Mouse (Mus musculus): ENCODE measurements at regions not wholly inside any gene's neighbourhood (a gene's known extent, or its start where the extent isn't known, plus 50 kb on each side); places are given as distances from the start of the nearest gene placed in this dataset.

DNA sequence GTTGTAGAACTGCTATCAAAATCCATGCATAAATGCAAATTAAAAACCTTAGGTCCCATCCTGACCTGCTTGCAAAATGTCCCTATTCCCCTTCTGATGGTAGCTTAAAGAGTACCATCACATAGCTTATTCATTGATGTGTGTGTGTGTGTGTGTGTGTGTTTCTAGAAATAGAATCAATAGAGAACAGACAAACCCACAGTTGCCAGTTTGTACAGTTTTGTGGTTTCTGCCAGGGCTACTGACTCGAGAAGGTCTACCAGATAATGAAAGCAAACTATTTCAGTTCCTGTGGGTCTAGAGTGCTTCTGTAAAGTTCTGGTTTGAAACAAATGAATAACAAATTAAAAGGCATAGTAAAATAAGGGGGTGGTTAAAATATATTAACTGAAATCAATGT, 391.5 kb upstream of the Mef2c start:
- no peak overlapping the region for H3K27ac ChIP-seq (ENCODE audit: insufficient read depth, low read depth, low read length)
- no peak overlapping the region for H3K4me3 ChIP-seq (ENCODE audit: insufficient read depth, low read depth, low read length)
- no peaks in the 10 kb centered on the region for H3K4me1 ChIP-seq (ENCODE audit: control insufficient read depth, insufficient read depth, low read length)
- TF ChIP-seq POLR2A (IDR thresholded peaks at IDR 0.05; ENCODE audit: insufficient read depth, low read depth, low read length) (no peak), CTCF (IDR thresholded peaks at IDR 0.05; ENCODE audit: insufficient read depth, low read depth, low read length) (no peak)
- WGBS: 40% methylated on average over 1 of the region's 1 CpGs

DNA sequence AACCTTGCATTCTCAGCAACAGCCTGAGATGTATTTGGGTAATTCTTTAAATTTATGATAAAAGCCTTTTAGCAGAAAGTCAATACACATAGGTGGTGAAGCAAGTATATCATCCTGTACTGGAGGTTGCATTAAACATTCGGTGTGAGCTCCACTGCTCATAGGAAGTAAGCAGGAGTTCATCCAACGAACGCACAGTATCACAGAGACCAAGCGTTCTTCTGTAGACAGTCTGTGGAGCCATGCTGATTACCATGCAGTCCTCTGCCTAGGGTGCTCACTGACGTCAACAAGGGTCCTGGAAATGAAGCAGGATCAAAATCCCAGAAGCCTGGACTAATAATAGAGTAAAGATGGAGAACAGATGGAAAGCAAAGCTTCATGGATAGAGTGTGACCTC, 391.1 kb upstream of the Mef2c start:
- H3K4me3 ChIP-seq (ENCODE audit: insufficient read depth, low read depth, low read length): no peak overlapping the region
- H3K27ac ChIP-seq (ENCODE audit: insufficient read depth, low read depth, low read length): no peak overlapping the region
- TF ChIP-seq CTCF (IDR thresholded peaks at IDR 0.05; ENCODE audit: insufficient read depth, low read depth, low read length) (no peak), POLR2A (IDR thresholded peaks at IDR 0.05; ENCODE audit: insufficient read depth, low read depth, low read length) (no peak)
- 86% methylated on average over 5 of the region's 5 CpGs for WGBS
- no peaks in the 10 kb centered on the region for H3K4me1 ChIP-seq (ENCODE audit: control insufficient read depth, insufficient read depth, low read length)

GRCm38 (mm10) chr13:83113808-83114207, 390.0 kb upstream of the Mef2c start:
- Histone ChIP-seq H3K4me1 (ENCODE audit: control insufficient read depth, insufficient read depth, low read length) (no peaks in the 10 kb centered on the region), H3K4me3 (ENCODE audit: insufficient read depth, low read depth, low read length) (no peak overlapping the region), H3K27ac (ENCODE audit: insufficient read depth, low read depth, low read length) (no peak overlapping the region)
- TF ChIP-seq POLR2A (IDR thresholded peaks at IDR 0.05; ENCODE audit: insufficient read depth, low read depth, low read length) (no peak), CTCF (IDR thresholded peaks at IDR 0.05; ENCODE audit: insufficient read depth, low read depth, low read length) (no peak)

DNA sequence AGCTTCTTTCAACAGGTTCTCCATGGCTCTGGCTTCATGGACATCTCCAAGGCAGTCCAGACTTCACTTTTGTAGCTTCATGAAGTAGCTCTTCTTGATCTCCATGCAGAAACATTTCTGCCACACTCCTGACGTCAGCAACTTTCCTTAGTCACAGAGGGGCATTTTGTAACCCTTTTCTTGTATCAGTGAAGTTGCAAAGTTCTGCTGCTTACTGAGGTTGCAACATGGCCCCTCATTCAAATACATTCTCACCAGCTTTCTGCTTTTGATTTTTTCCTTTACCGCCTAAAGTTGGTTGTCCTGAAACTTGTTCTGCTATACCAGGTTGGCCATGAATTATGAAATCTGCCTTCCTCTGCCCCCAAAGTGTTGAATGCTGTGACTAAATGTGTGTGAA, 389.4 kb upstream of the Mef2c start:
- H3K27ac ChIP-seq (ENCODE audit: insufficient read depth, low read depth, low read length): no peak overlapping the region
- H3K4me3 ChIP-seq (ENCODE audit: insufficient read depth, low read depth, low read length): no peak overlapping the region
- WGBS: 86% methylated on average over 2 of the region's 2 CpGs
- H3K4me1 ChIP-seq (ENCODE audit: control insufficient read depth, insufficient read depth, low read length): no peaks in the 10 kb centered on the region
- TF ChIP-seq CTCF (IDR thresholded peaks at IDR 0.05; ENCODE audit: insufficient read depth, low read depth, low read length) (no peak), POLR2A (IDR thresholded peaks at IDR 0.05; ENCODE audit: insufficient read depth, low read depth, low read length) (no peak)

DNA sequence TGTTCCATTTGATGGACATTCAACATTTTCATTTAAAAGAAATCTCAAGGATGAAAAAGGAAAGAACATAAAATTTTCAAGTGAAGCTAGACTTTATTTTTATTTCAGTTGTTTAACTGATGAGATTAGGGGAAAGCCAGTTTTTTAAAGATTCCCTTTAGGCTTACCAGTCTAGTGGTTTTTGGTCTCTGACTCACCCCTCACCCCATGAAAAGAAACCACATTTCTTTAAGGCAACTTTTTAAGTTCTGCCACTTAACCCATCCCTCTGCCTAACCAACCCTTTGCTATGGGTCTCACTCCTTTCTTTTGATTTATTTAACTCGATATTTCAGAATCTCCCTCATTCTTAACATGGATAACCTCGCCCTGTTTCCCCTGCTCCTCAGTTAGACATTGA, 388.1 kb upstream of the Mef2c start:
- H3K27ac ChIP-seq (ENCODE audit: insufficient read depth, low read depth, low read length): no peak overlapping the region
- 91% methylated on average over 2 of the region's 2 CpGs for WGBS
- H3K4me3 ChIP-seq (ENCODE audit: insufficient read depth, low read depth, low read length): no peak overlapping the region
- TF ChIP-seq CTCF (IDR thresholded peaks at IDR 0.05; ENCODE audit: insufficient read depth, low read depth, low read length) (no peak), POLR2A (IDR thresholded peaks at IDR 0.05; ENCODE audit: insufficient read depth, low read depth, low read length) (no peak)
- H3K4me1 ChIP-seq (ENCODE audit: control insufficient read depth, insufficient read depth, low read length): no peaks in the 10 kb centered on the region

- Histone ChIP-seq H3K27ac (ENCODE audit: insufficient read depth, low read depth, low read length) (no peak overlapping the region), H3K4me3 (ENCODE audit: insufficient read depth, low read depth, low read length) (no peak overlapping the region), H3K4me1 (ENCODE audit: control insufficient read depth, insufficient read depth, low read length) (no peaks in the 10 kb centered on the region)
- no peak for TF ChIP-seq CTCF (IDR thresholded peaks at IDR 0.05; ENCODE audit: insufficient read depth, low read depth, low read length)
- TF ChIP-seq POLR2A (IDR thresholded peaks at IDR 0.05; ENCODE audit: insufficient read depth, low read depth, low read length): no peak
- WGBS: 84% methylated on average over 4 of the region's 4 CpGs
Measured at GRCm38 (mm10) chr13:83120343-83120742, 383.5 kb upstream of the Mef2c start.

- no peak for TF ChIP-seq CTCF (IDR thresholded peaks at IDR 0.05; ENCODE audit: insufficient read depth, low read depth, low read length)
- no peak for TF ChIP-seq POLR2A (IDR thresholded peaks at IDR 0.05; ENCODE audit: insufficient read depth, low read depth, low read length)
- no peak overlapping the region for H3K4me3 ChIP-seq (ENCODE audit: insufficient read depth, low read depth, low read length)
Measured at GRCm38 (mm10) chr13:83123596-83123995, 380.2 kb upstream of the Mef2c start.

DNA sequence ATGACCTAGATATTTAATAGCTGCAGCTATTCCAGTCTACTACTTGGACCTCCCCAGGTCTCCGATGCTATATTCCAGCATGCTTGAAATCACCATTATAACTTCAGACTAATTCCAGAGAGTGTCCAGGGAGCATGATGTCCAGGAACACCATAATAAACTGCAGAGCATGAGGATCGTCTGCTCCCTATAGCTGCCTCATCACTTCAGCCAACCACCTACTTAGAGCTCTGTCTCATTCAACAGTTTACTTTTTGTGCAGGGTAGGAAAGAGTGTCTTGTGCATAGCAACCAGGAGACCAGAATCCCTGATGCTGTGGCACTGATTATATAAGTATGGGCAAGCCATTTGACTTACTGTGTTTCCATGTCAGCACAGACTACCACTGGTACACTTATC, 379.2 kb upstream of the Mef2c start:
- TF ChIP-seq POLR2A (IDR thresholded peaks at IDR 0.05; ENCODE audit: insufficient read depth, low read depth, low read length) (no peak), CTCF (IDR thresholded peaks at IDR 0.05; ENCODE audit: insufficient read depth, low read depth, low read length) (no peak)
- H3K27ac ChIP-seq (ENCODE audit: insufficient read depth, low read depth, low read length): no peak overlapping the region
- WGBS: 59% methylated on average over 2 of the region's 2 CpGs

More at GRCm38 (mm10) chr13:83123596-83123995, 380.2 kb upstream of the Mef2c start:
- Histone ChIP-seq H3K4me1 (ENCODE audit: control insufficient read depth, insufficient read depth, low read length) (no peaks in the 10 kb centered on the region), H3K27ac (ENCODE audit: insufficient read depth, low read depth, low read length) (no peak overlapping the region)

DNA sequence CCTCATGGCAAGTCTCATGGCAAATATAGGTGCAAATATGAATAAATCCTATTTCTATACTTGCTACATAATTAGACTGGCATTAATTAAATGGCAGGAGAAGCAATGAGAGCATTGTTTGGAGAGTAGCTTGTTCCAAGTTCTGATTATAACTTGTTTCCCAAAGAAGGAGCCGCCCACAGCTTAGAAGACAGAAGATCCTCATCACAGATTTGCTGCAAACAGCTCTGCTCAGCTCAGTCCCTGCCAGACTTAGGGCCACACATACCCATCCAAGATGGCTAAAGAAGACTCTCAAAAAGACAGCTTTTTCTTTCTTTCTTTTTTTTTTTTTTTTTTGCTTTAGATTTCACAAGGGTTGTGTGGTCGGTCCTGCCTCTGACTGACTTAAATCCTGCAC, 377.4 kb upstream of the Mef2c start:
- no peak for TF ChIP-seq CTCF (IDR thresholded peaks at IDR 0.05; ENCODE audit: insufficient read depth, low read depth, low read length)
- TF ChIP-seq POLR2A (IDR thresholded peaks at IDR 0.05; ENCODE audit: insufficient read depth, low read depth, low read length): no peak
- Histone ChIP-seq H3K27ac (ENCODE audit: insufficient read depth, low read depth, low read length) (no peak overlapping the region), H3K4me1 (ENCODE audit: control insufficient read depth, insufficient read depth, low read length) (no peaks in the 10 kb centered on the region), H3K4me3 (ENCODE audit: insufficient read depth, low read depth, low read length) (no peak overlapping the region)
- 69% methylated on average over 2 of the region's 2 CpGs for WGBS

More for the DNA sequence above, 379.2 kb upstream of the Mef2c start:
- Histone ChIP-seq H3K4me1 (ENCODE audit: control insufficient read depth, insufficient read depth, low read length) (no peaks in the 10 kb centered on the region), H3K4me3 (ENCODE audit: insufficient read depth, low read depth, low read length) (no peak overlapping the region)

All from olfactory bulb, adult 2 months (tissue).